29 mouse cellular contexts compared by ENCODE assay signal in the genomic region with DNA sequence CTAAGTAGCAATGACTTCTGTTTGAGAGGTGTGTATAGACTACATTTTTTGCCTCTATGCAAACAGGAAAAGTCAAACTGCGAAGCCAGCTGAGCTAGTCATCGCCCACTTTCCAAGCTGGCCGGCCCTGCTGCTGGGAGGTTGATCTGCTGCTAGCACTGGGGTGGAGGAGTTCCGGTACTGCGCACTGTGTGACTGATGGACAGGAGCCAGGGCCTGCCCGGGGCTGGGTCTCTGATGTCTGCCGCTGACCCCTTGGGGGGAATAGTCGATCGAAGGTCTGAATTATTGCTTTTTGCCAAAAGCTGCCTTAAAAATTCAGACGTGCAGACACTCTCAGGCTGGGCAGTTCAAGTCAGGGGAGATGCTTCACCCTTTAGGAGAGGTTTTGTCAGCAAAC. TPM values are rescaled to one million over a fixed set of nuclear protein-coding genes. Genes with fewer than 3 reads are reported as not detected.
DNase-seq lines count a peak whose midpoint lies in the region; ATAC-seq and TF ChIP-seq lines count a peak whose summit lies in the region.
"Had no signal": no experiment of that assay in that cellular context is flagged by ENCODE, and none has a peak within 500 bp of the region (broad histone marks: within the 10 kb centered on the region; RNA-seq: fewer than 3 reads in every experiment).

No protein-coding gene starts in this region.

- intact Hi-C loops in heart, postnatal 14 days (cut with DNase I): no loop called here

- no peak overlapping the region for H3K9ac ChIP-seq in lung, embryonic 14.5 days
- H3K9ac ChIP-seq: embryonic facial prominence, embryonic 13.5 days; embryonic facial prominence, embryonic 15.5 days; forebrain, embryonic 12.5 days had no signal

- no peaks in the 10 kb centered on the region for H3K36me3 ChIP-seq in heart, embryonic 10.5 days
- H3K36me3 ChIP-seq in lung, embryonic 14.5 days (ENCODE audit: insufficient read depth): no peaks in the 10 kb centered on the region
- H3K36me3 ChIP-seq: embryonic facial prominence, embryonic 13.5 days; embryonic facial prominence, embryonic 15.5 days; forebrain, embryonic 10.5 days; forebrain, embryonic 12.5 days; G1E had no signal

- H3K9me3 ChIP-seq in heart, embryonic 10.5 days: no peaks in the 10 kb centered on the region
- no peaks in the 10 kb centered on the region for H3K9me3 ChIP-seq in lung, embryonic 14.5 days (ENCODE audit: low read depth, low read length)
- H3K9me3 ChIP-seq: embryonic facial prominence, embryonic 13.5 days; embryonic facial prominence, embryonic 15.5 days; forebrain, embryonic 10.5 days; forebrain, embryonic 12.5 days had no signal

- no peaks in the 10 kb centered on the region for H3K27me3 ChIP-seq in heart, embryonic 10.5 days (ENCODE audit: insufficient read depth, poor library complexity, severe bottlenecking)
- no peaks in the 10 kb centered on the region for H3K27me3 ChIP-seq in lung, embryonic 14.5 days (ENCODE audit: insufficient read depth, low read length)
- H3K27me3 ChIP-seq: CH12.LX; embryonic facial prominence, embryonic 13.5 days; embryonic facial prominence, embryonic 15.5 days; forebrain, embryonic 12.5 days had no signal

- H3K27ac ChIP-seq in heart, embryonic 10.5 days: no peak overlapping the region
- H3K27ac ChIP-seq in lung, embryonic 14.5 days (ENCODE audit: low read depth): no peak overlapping the region
- H3K27ac ChIP-seq: embryonic facial prominence, embryonic 13.5 days; embryonic facial prominence, embryonic 15.5 days; forebrain, embryonic 10.5 days; forebrain, embryonic 12.5 days had no signal

- no peak overlapping the region for H3K4me3 ChIP-seq in heart, embryonic 10.5 days
- no peak overlapping the region for H3K4me3 ChIP-seq in lung, embryonic 14.5 days (ENCODE audit: low read depth, low read length)
- H3K4me3 ChIP-seq: embryonic facial prominence, embryonic 13.5 days; embryonic facial prominence, embryonic 15.5 days; erythroblast, embryonic 14.5 days; forebrain, embryonic 10.5 days; forebrain, embryonic 12.5 days had no signal

- no peak for TF ChIP-seq CTCF in lung, embryonic 14.5 days (IDR thresholded peaks at IDR 0.05; ENCODE audit: low read depth)

- H3K4me2 ChIP-seq in lung, embryonic 14.5 days: peak overlapping the region; percentile 2; the same call in 1 of the 2 replicates
- H3K4me2 ChIP-seq: embryonic facial prominence, embryonic 13.5 days; embryonic facial prominence, embryonic 15.5 days; forebrain, embryonic 12.5 days had no signal

- peak; percentile 38 to 48 for DNase-seq in cerebellum, postnatal 10 days
- no peak for DNase-seq in cerebellum, adult 11 months
- peak; percentile 42 for DNase-seq in heart, embryonic 10.5 days (ENCODE audit: low spot score)
- no peak for DNase-seq in heart, postnatal 14 days
- peak; percentile 2 for DNase-seq in lung, embryonic 14.5 days
- DNase-seq in lung, postnatal 36 days: no peak
- peak; percentile 3 for DNase-seq in testis, postnatal 14 days (ENCODE audit: low spot score)
- DNase-seq in testis, postnatal 10 days (ENCODE audit: low spot score): no peak
- DNase-seq: adrenal gland, adult 2 months; adrenal gland, postnatal 10 days; adrenal gland, postnatal 25 days; B cell, adult 2 months; cerebellum, adult 11-12 months; cerebellum, adult 2 months; cerebellum, adult 9-10 months; cerebellum, postnatal 14 days; cerebellum, postnatal 36 days; embryo, embryonic 11 days had no signal

- H3K4me1 ChIP-seq in heart, embryonic 10.5 days: peaks cover 2% of the 10 kb centered on the region; the same call in 1 of the 2 replicates
- H3K4me1 ChIP-seq in lung, embryonic 14.5 days (ENCODE audit: insufficient read depth): peaks cover 11% of the 10 kb centered on the region

- 83% methylated on average over 10 of the region's 10 CpGs for WGBS in heart, embryonic 10.5 days
- 45% methylated on average over 10 of the region's 10 CpGs for WGBS in lung, embryonic 14.5 days

- no peak for ATAC-seq in lung, embryonic 14.5 days (ENCODE audit: insufficient read depth)
- ATAC-seq: CD4-positive, CD25-positive, alpha-beta regulatory T cell, adult 4 months; forebrain, embryonic 14.5 days; forebrain, embryonic 16.5 days had no signal

RNA-seq across cellular contexts. Expression of a gene that starts 47.1 kb away (rescaled TPM):
- 1.2 and 3.2 TPM in 2 replicates for polyA plus RNA-seq in heart, embryonic 10.5 days (2016; fragmentation: Nextera tagmentation; extraction: Ambion mirVana)
- under 1 TPM; 0.51 to 0.67 TPM for total RNA-seq in heart, postnatal 14 days (2021)
- 8.9 and 10.6 TPM in 2 replicates for polyA plus RNA-seq in lung, embryonic 14.5 days (2014; fragmentation: Nextera tagmentation; extraction: Ambion mirVana)
- total RNA-seq: common myeloid progenitor, adult 5-6 weeks; G1E had no signal
- polyA plus RNA-seq: erythroblast, embryonic 14.5 days; G1E had no signal

Comparison
In these comparisons a context has a peak if more than half of its experiments do, and no peak if none do; other contexts are left out.
1. DNase-seq: peak in cerebellum, postnatal 10 days (2 of 2), heart, embryonic 10.5 days (single experiment), lung, embryonic 14.5 days (single experiment) and testis, postnatal 14 days (single experiment); none in cerebellum, adult 11 months (single experiment), heart, postnatal 14 days (0 of 2), lung, postnatal 36 days (single experiment) and testis, postnatal 10 days (single experiment).